Mouse (Mus musculus): ENCODE results near the gene Gps2. TPM values are rescaled to one million over a fixed set of nuclear protein-coding genes. Genes with fewer than 3 reads are reported as not detected.
"Not testable (repeated sequence)": the region's sequence is repeated elsewhere in the genome, so short reads cannot be mapped to it uniquely, and the experiment has no call there.

The Gps2 gene
- polyA plus RNA-seq, 1 experiment from 2014 or later = 68.4 TPM

- H3K27ac ChIP-seq (replicated peaks) = no peak overlapping the region
- no peak overlapping the region for H3K9ac ChIP-seq
- WGBS = 82% methylated on average over 13 of the region's 13 CpGs
- peaks cover 16% of the 10 kb centered on the region for H3K4me1 ChIP-seq (replicated peaks)
- H3K36me3 ChIP-seq = no peaks in the 10 kb centered on the region
- no peaks in the 10 kb centered on the region for H3K9me3 ChIP-seq
- ATAC-seq (ENCODE audit: low FRiP score, low read depth) = no peak
- no peak overlapping the region for H3K4me3 ChIP-seq
- no peak overlapping the region for H3K4me2 ChIP-seq
- H3K27me3 ChIP-seq = no peaks in the 10 kb centered on the region
These were observed 31.5 kb downstream of the Gps2 start for GRCm38 (mm10) chr11:69945216-69945615.

- H3K4me3 ChIP-seq = no peak overlapping the region
- peaks cover 16% of the 10 kb centered on the region for H3K4me1 ChIP-seq (replicated peaks)
- H3K27me3 ChIP-seq = no peaks in the 10 kb centered on the region
- no peak for ATAC-seq (ENCODE audit: low FRiP score, low read depth)
- no peak overlapping the region for H3K9ac ChIP-seq
- no peak overlapping the region for H3K27ac ChIP-seq (replicated peaks)
- WGBS = 88% methylated on average over 18 of the region's 18 CpGs
- no peaks in the 10 kb centered on the region for H3K9me3 ChIP-seq
- H3K4me2 ChIP-seq = no peak overlapping the region
- H3K36me3 ChIP-seq = no peaks in the 10 kb centered on the region
These were observed 32.6 kb downstream of the Gps2 start for GRCm38 (mm10) chr11:69945997-69946891.

GRCm38 (mm10) chr11:69947337-69948065 is 33.8 kb downstream of the Gps2 start:
- Histone ChIP-seq H3K4me1 (replicated peaks) (peaks cover 16% of the 10 kb centered on the region), H3K36me3 (no peaks in the 10 kb centered on the region), H3K27ac (replicated peaks) (0 out of 2 replicates have a peak overlapping the region, but pooled peaks have one; percentile 31), H3K9me3 (no peaks in the 10 kb centered on the region), H3K9ac (0 out of 2 replicates have a peak overlapping the region, but pooled peaks have one; percentile 18), H3K4me3 (peak overlapping the region; percentile 44), H3K4me2 (peak overlapping the region; percentile 56), H3K27me3 (no peaks in the 10 kb centered on the region)
- WGBS = 4% methylated on average over 29 of the region's 29 CpGs
- ATAC-seq (ENCODE audit: low FRiP score, low read depth) = peak; percentile 16; the same call in 1 of the 2 replicates

GRCm38 (mm10) chr11:69948066-69948762 is 34.5 kb downstream of the Gps2 start, which contains the start of gene Slc2a4:
Gene Slc2a4 (minus strand): TSS chr11:69948188.
- Histone ChIP-seq H3K4me3 (peak within 1 kb of the TSS; percentile 44), H3K4me1 (replicated peaks) (peaks cover 16% of the 10 kb centered on the region), H3K4me2 (peak within 1 kb of the TSS; percentile 56), H3K9ac (0 out of 2 replicates have a peak within 1 kb of the TSS, but pooled peaks have one; percentile 18), H3K27me3 (no peaks in the 10 kb centered on the region), H3K27ac (replicated peaks) (0 out of 2 replicates have a peak within 1 kb of the TSS, but pooled peaks have one; percentile 31), H3K36me3 (no peaks in the 10 kb centered on the region), H3K9me3 (no peaks in the 10 kb centered on the region)
- under 1% methylated on average over 34 of the region's 34 CpGs for WGBS
- ATAC-seq (ENCODE audit: low FRiP score, low read depth) = peak; percentile 88

- no peaks in the 10 kb centered on the region for H3K9me3 ChIP-seq
- H3K9ac ChIP-seq = no peak overlapping the region
- H3K27me3 ChIP-seq = 0 out of 2 replicates have a peak, but pooled peaks cover 2% of the 10 kb centered on the region
- WGBS = under 1% methylated on average over 14 of the region's 14 CpGs
- H3K4me2 ChIP-seq = peak overlapping the region; percentile 56
- H3K4me1 ChIP-seq (replicated peaks) = peaks cover 16% of the 10 kb centered on the region
- peak; percentile 46; the same call in 1 of the 2 replicates for ATAC-seq (ENCODE audit: low FRiP score, low read depth)
- peak overlapping the region; percentile 44 for H3K4me3 ChIP-seq
- H3K27ac ChIP-seq (replicated peaks) = no peak overlapping the region
- no peaks in the 10 kb centered on the region for H3K36me3 ChIP-seq
These were observed 35.1 kb downstream of the Gps2 start for GRCm38 (mm10) chr11:69948763-69949150.

GRCm38 (mm10) chr11:69950807-69951459 is 37.2 kb downstream of the Gps2 start:
- H3K36me3 ChIP-seq = no peaks in the 10 kb centered on the region
- H3K27ac ChIP-seq (replicated peaks) = no peak overlapping the region
- H3K27me3 ChIP-seq = 0 out of 2 replicates have a peak, but pooled peaks cover 2% of the 10 kb centered on the region
- H3K9me3 ChIP-seq = no peaks in the 10 kb centered on the region
- H3K4me3 ChIP-seq = no peak overlapping the region
- WGBS = 43% methylated on average over 4 of the region's 4 CpGs
- H3K4me2 ChIP-seq = no peak overlapping the region
- no peak overlapping the region for H3K9ac ChIP-seq
- H3K4me1 ChIP-seq (replicated peaks) = peaks cover 16% of the 10 kb centered on the region
- ATAC-seq (ENCODE audit: low FRiP score, low read depth) = no peak

- Histone ChIP-seq H3K4me2 (no peak overlapping the region), H3K27me3 (0 out of 2 replicates have a peak, but pooled peaks cover 2% of the 10 kb centered on the region), H3K9ac (no peak overlapping the region), H3K4me1 (replicated peaks) (peaks cover 16% of the 10 kb centered on the region), H3K9me3 (no peaks in the 10 kb centered on the region), H3K4me3 (no peak overlapping the region), H3K36me3 (no peaks in the 10 kb centered on the region), H3K27ac (replicated peaks) (no peak overlapping the region)
- 68% methylated on average over 1 of the region's 1 CpGs for WGBS
- no peak for ATAC-seq (ENCODE audit: low FRiP score, low read depth)
These were observed 38.6 kb downstream of the Gps2 start for GRCm38 (mm10) chr11:69952274-69952673.

GRCm38 (mm10) chr11:69953267-69953915 is 39.7 kb downstream of the Gps2 start:
- Histone ChIP-seq H3K9me3 (no peaks in the 10 kb centered on the region), H3K4me1 (replicated peaks) (peaks cover 5% of the 10 kb centered on the region), H3K4me2 (no peak overlapping the region), H3K9ac (no peak overlapping the region), H3K4me3 (no peak overlapping the region), H3K27me3 (0 out of 2 replicates have a peak, but pooled peaks cover 2% of the 10 kb centered on the region), H3K27ac (replicated peaks) (no peak overlapping the region), H3K36me3 (no peaks in the 10 kb centered on the region)
- no peak for ATAC-seq (ENCODE audit: low FRiP score, low read depth)
- WGBS = 66% methylated on average over 11 of the region's 11 CpGs

- H3K27me3 ChIP-seq; H3K4me1 ChIP-seq (replicated peaks); H3K27ac ChIP-seq (replicated peaks); ATAC-seq (ENCODE audit: low FRiP score, low read depth); H3K4me3 ChIP-seq; H3K4me2 ChIP-seq; H3K9me3 ChIP-seq; H3K36me3 ChIP-seq; H3K9ac ChIP-seq: not testable (repeated sequence)
- 73% methylated on average over 4 of the region's 4 CpGs for WGBS
These were observed 41.9 kb downstream of the Gps2 start for GRCm38 (mm10) chr11:69955618-69956017.

- ATAC-seq (ENCODE audit: low FRiP score, low read depth) = no peak
- Histone ChIP-seq H3K4me3 (no peak overlapping the region), H3K27ac (replicated peaks) (no peak overlapping the region), H3K36me3 (no peaks in the 10 kb centered on the region), H3K9me3 (no peaks in the 10 kb centered on the region), H3K9ac (no peak overlapping the region), H3K4me2 (no peak overlapping the region), H3K4me1 (replicated peaks) (no peaks in the 10 kb centered on the region), H3K27me3 (peaks cover 2% of the 10 kb centered on the region; the same call in 1 of the 2 replicates)
- 77% methylated on average over 1 of the region's 1 CpGs for WGBS
These were observed 42.5 kb downstream of the Gps2 start for GRCm38 (mm10) chr11:69956218-69956617.

- H3K4me1 ChIP-seq (replicated peaks) = peaks cover 3% of the 10 kb centered on the region; the same call in 1 of the 2 replicates
- H3K27me3 ChIP-seq = peaks cover 43% of the 10 kb centered on the region
- no peak overlapping the region for H3K9ac ChIP-seq
- ATAC-seq (ENCODE audit: low FRiP score, low read depth) = no peak
- H3K9me3 ChIP-seq = no peaks in the 10 kb centered on the region
- WGBS = 28% methylated on average over 5 of the region's 5 CpGs
- H3K4me2 ChIP-seq = no peak overlapping the region
- no peak overlapping the region for H3K4me3 ChIP-seq
- H3K36me3 ChIP-seq = no peaks in the 10 kb centered on the region
- H3K27ac ChIP-seq (replicated peaks) = no peak overlapping the region
These were observed 46.9 kb downstream of the Gps2 start for GRCm38 (mm10) chr11:69960616-69961015.
